Mouse (Mus musculus): Measurements from ENCODE around the gene Cldn3. TPM values are rescaled to one million over a fixed set of nuclear protein-coding genes. Genes with fewer than 3 reads are reported as not detected.
"Not testable (repeated sequence)": the region's sequence is repeated elsewhere in the genome, so short reads cannot be mapped to it uniquely, and the experiment has no call there.

Gene Cldn3
- polyA plus RNA-seq, 1 experiment from 2014 or later = 3.0 TPM

DNA sequence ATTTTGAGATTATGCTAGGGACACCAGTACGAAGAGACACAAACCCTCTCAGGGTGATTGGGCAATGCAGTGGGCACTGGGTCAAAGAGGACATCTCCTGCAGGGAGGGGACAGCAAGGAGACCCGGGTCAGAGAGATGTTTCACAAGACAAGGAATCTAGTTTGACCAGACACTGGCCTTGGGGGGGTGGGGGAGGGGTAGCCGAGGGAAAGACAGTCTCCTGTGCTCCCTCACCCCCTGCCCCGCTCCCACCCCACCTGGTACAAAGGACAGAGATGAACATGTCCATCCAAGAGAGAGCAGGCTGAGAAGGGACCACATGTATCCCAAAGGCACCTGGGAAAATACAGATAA lies 38.0 kb upstream of the Cldn3 start:
- peaks cover 10% of the 10 kb centered on the region; the same call in 1 of the 2 replicates for H3K4me1 ChIP-seq
- H3K27ac ChIP-seq = no peak overlapping the region
- ATAC-seq (replicated peaks) = no peak
- H3K9me3 ChIP-seq = no peaks in the 10 kb centered on the region
- no peak overlapping the region for H3K9ac ChIP-seq
- H3K36me3 ChIP-seq (replicated peaks) = no peaks in the 10 kb centered on the region
- H3K4me3 ChIP-seq = no peak overlapping the region
- 79% methylated on average over 4 of the region's 4 CpGs for WGBS
- H3K27me3 ChIP-seq (replicated peaks) = peaks cover 27% of the 10 kb centered on the region
- H3K4me2 ChIP-seq = no peak overlapping the region

DNA sequence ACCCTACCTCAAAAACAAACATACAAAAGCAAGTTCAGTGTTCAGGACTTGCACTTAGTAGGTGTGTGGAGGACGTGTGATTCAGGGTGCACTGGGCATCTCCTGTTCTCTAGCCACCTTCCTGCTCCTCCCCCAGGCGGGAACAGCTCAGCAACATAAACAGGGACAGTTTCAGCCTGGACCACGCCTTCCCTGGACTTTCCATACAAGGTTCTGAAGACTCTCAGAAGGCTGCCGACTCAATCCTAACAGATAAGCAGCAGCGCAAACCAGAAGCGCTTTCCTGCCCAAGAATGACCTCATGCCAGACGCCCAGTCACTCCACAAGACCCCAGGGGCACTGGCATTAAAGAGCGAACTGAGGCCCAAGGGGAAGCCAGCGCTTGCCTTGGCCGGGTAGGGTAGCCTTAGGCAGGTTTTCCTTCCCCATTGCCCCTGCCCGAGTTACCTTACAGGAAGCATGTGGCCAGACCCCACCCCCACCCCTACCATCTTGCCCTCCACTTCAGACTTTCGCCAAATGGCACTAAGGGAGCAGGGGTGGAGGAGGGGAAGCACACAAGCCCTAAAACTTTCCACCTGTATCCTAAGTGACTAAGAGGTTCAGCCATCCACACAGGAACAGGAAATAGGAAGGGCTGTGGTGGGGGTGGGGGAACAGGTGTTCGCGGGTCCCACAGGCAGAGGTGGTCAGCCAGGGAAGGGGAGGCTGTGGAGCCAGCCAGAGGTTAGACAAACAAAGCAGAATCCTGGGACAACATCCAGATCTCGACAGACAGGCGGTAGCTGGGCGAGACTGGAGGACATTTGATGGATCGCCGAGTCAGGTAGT lies 34.7 kb upstream of the Cldn3 start:
- no peak overlapping the region for H3K27ac ChIP-seq
- no peak overlapping the region for H3K4me2 ChIP-seq
- H3K27me3 ChIP-seq (replicated peaks) = peaks cover 15% of the 10 kb centered on the region
- H3K9ac ChIP-seq = no peak overlapping the region
- ATAC-seq (replicated peaks) = no peak
- WGBS = 50% methylated on average over 19 of the region's 19 CpGs
- H3K36me3 ChIP-seq (replicated peaks) = no peaks in the 10 kb centered on the region
- H3K4me1 ChIP-seq = 0 out of 2 replicates have a peak, but pooled peaks cover 7% of the 10 kb centered on the region
- H3K4me3 ChIP-seq = no peak overlapping the region
- H3K9me3 ChIP-seq = no peaks in the 10 kb centered on the region

DNA sequence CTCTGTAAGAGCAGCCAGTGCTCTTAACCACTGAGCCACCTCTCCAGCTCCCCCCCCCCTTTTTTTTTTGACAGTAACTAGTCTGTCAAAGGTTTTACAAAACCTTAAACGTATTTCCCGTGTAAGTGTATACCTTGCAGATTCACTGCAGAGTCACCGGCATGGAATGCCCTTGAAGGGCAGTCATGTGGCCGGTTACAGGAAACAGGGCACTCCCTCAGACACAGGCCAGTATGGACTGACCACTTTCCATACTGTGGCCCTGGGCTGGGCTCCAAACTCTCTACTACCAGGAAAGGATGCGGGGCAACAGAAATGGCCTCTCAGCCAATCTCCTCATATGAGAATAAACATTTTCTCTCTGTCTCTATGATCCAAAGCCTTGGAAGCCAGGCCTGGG lies 30.5 kb upstream of the Cldn3 start:
- 93% methylated on average over 5 of the region's 5 CpGs for WGBS
- Histone ChIP-seq H3K36me3 (replicated peaks) (no peaks in the 10 kb centered on the region), H3K27ac (no peak overlapping the region), H3K9ac (no peak overlapping the region), H3K4me3 (no peak overlapping the region), H3K9me3 (no peaks in the 10 kb centered on the region), H3K4me1 (no peaks in the 10 kb centered on the region), H3K4me2 (no peak overlapping the region), H3K27me3 (replicated peaks) (no peaks in the 10 kb centered on the region)
- no peak for ATAC-seq (replicated peaks)

GRCm38 (mm10) chr5:134959114-134959513 lies 26.9 kb upstream of the Cldn3 start:
- Histone ChIP-seq H3K4me2 (no peak overlapping the region), H3K9ac (no peak overlapping the region), H3K4me1 (no peaks in the 10 kb centered on the region), H3K27me3 (replicated peaks) (no peaks in the 10 kb centered on the region), H3K4me3 (no peak overlapping the region), H3K9me3 (no peaks in the 10 kb centered on the region), H3K36me3 (replicated peaks) (no peaks in the 10 kb centered on the region), H3K27ac (no peak overlapping the region)
- WGBS = 79% methylated on average over 7 of the region's 7 CpGs
- no peak for ATAC-seq (replicated peaks)

GRCm38 (mm10) chr5:134960430-134960829 lies 25.6 kb upstream of the Cldn3 start:
- Histone ChIP-seq H3K36me3 (replicated peaks) (no peaks in the 10 kb centered on the region), H3K9ac (no peak overlapping the region), H3K27me3 (replicated peaks) (no peaks in the 10 kb centered on the region), H3K27ac (no peak overlapping the region), H3K4me1 (no peaks in the 10 kb centered on the region), H3K4me3 (no peak overlapping the region), H3K9me3 (no peaks in the 10 kb centered on the region), H3K4me2 (no peak overlapping the region)
- WGBS = 84% methylated on average over 2 of the region's 2 CpGs
- ATAC-seq (replicated peaks) = no peak

GRCm38 (mm10) chr5:134961519-134961918 lies 24.5 kb upstream of the Cldn3 start:
- H3K27ac ChIP-seq = no peak overlapping the region
- H3K27me3 ChIP-seq (replicated peaks) = no peaks in the 10 kb centered on the region
- no peak overlapping the region for H3K9ac ChIP-seq
- H3K4me1 ChIP-seq = peaks cover 9% of the 10 kb centered on the region
- no peaks in the 10 kb centered on the region for H3K9me3 ChIP-seq
- H3K4me3 ChIP-seq = no peak overlapping the region
- ATAC-seq (replicated peaks) = no peak
- H3K4me2 ChIP-seq = no peak overlapping the region
- WGBS = 92% methylated on average over 2 of the region's 2 CpGs
- no peaks in the 10 kb centered on the region for H3K36me3 ChIP-seq (replicated peaks)

- Histone ChIP-seq H3K9ac (no peak overlapping the region), H3K9me3 (no peaks in the 10 kb centered on the region), H3K27ac (no peak overlapping the region), H3K4me3 (no peak overlapping the region), H3K4me1 (peaks cover 9% of the 10 kb centered on the region), H3K4me2 (no peak overlapping the region), H3K36me3 (replicated peaks) (no peaks in the 10 kb centered on the region), H3K27me3 (replicated peaks) (no peaks in the 10 kb centered on the region)
- 52% methylated on average over 5 of the region's 5 CpGs for whole genome bisulfite sequencing
- no peak for ATAC-seq (replicated peaks)
Observed at GRCm38 (mm10) chr5:134963546-134963945, 22.5 kb upstream of the Cldn3 start.

DNA sequence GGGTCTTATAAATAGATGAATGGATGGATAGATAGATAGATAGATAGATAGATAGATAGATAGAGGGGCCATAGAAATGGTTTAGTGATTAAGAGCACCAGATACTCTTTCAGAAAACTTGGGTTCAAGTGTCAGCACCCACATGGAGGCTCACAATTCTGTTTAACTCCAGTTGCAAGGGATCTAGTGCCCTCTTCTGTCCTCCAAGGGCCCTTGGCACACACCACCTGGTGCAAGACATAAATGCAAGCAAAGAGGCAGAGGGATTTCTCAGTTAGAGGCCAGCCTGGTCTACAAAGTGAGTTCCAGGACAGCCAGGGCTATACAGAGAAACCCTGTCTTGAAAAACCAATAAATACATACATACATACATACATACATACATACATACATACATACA lies 21.4 kb upstream of the Cldn3 start:
- not testable (repeated sequence) for H3K36me3 ChIP-seq (replicated peaks); H3K4me2 ChIP-seq; H3K27me3 ChIP-seq (replicated peaks); H3K27ac ChIP-seq; ATAC-seq (replicated peaks); H3K4me1 ChIP-seq; H3K9me3 ChIP-seq; H3K4me3 ChIP-seq; H3K9ac ChIP-seq

GRCm38 (mm10) chr5:134965473-134965851 lies 20.6 kb upstream of the Cldn3 start:
- Histone ChIP-seq H3K36me3 (replicated peaks) (no peaks in the 10 kb centered on the region), H3K27me3 (replicated peaks) (0 out of 2 replicates have a peak, but pooled peaks cover under 1% of the 10 kb centered on the region), H3K4me2 (peak overlapping the region; percentile 46), H3K27ac (no peak overlapping the region), H3K9ac (no peak overlapping the region), H3K4me1 (peaks cover 9% of the 10 kb centered on the region), H3K9me3 (no peaks in the 10 kb centered on the region), H3K4me3 (0 out of 2 replicates have a peak overlapping the region, but pooled peaks have one; percentile 24)
- peak; percentile 70 for ATAC-seq (replicated peaks)
- WGBS = 5% methylated on average over 10 of the region's 10 CpGs

DNA sequence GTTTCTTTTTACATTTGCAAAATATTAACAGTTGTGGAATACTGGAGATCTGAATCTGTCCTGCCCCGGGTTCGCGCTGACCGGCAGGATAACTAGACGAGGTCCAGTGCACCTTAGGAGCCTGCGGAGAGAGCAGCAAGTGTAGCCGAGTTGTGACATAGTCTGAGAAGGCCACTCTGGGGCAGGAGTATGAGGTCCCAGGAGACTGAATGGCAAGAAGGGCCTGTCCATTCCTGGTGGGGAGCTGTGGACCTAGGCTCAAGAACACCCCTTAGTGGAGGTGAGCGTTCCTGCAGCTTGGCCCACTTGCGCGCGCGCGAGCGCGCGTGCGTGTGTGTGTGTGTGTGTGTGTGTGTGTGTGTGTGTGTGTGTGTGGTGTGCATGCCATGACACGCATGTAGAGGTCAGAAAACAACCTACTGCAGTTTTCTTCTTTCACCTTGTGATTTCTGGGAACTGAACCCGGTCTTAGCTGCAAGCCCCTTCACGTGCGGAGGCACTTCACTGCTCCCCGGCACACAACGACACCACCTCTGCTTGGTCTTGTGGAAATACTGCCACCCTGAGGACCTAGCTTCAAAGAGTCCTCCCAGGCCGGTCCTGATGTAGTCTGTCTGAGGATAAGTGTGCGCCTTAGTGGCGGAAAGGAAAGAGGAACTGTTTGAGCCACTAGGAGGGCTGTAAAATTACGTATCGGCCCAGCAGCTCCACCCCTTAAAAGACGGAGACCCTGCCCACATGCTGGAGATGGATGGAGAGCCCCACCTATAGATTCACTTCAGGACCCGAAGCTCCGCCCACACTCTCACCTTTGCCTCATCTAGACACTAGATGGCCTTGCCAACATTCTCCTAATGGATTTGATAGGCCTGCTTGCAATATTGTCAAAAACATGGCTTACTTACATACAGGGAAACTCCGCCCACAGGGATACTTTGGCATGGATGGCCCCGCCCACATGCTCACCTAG lies 19.9 kb upstream of the Cldn3 start:
- H3K9ac ChIP-seq = no peak overlapping the region

GRCm38 (mm10) chr5:134967164-134967944 lies 18.7 kb upstream of the Cldn3 start:
- Histone ChIP-seq H3K36me3 (replicated peaks) (no peaks in the 10 kb centered on the region), H3K4me2 (no peak overlapping the region), H3K27ac (no peak overlapping the region), H3K4me1 (peaks cover 9% of the 10 kb centered on the region), H3K9ac (no peak overlapping the region), H3K9me3 (no peaks in the 10 kb centered on the region), H3K4me3 (no peak overlapping the region), H3K27me3 (replicated peaks) (0 out of 2 replicates have a peak, but pooled peaks cover 2% of the 10 kb centered on the region)
- 80% methylated on average over 20 of the region's 20 CpGs for WGBS
- ATAC-seq (replicated peaks) = no peak

More for the DNA sequence above, 19.9 kb upstream of the Cldn3 start:
- Histone ChIP-seq H3K27me3 (replicated peaks) (0 out of 2 replicates have a peak, but pooled peaks cover 2% of the 10 kb centered on the region), H3K4me2 (peak overlapping the region; percentile 46), H3K36me3 (replicated peaks) (no peaks in the 10 kb centered on the region), H3K27ac (no peak overlapping the region), H3K9me3 (no peaks in the 10 kb centered on the region), H3K4me3 (peak overlapping the region; percentile 24), H3K4me1 (peaks cover 9% of the 10 kb centered on the region)
- peak; percentile 54 for ATAC-seq (replicated peaks)
- WGBS = 6% methylated on average over 33 of the region's 33 CpGs

DNA sequence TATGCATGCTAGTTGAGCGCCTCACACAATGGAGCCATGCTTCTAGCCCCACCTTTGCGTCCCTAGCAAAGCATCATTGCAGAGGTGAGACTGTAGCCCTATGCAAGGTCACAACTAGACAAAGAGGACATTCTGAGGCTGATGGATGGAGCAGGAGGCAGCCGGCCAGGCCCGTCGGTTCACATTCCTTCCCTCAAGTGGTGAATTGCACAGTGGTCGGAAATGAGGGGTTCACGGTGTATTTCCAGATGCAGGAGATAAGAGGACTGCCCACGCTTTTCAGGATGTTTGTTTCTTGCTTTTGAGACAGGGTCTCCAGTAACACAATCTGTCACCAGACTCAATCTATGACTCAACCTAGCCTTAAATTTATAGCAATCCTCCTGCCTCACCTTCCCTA lies 15.3 kb upstream of the Cldn3 start:
- WGBS = 83% methylated on average over 8 of the region's 8 CpGs
- Histone ChIP-seq H3K9me3 (no peaks in the 10 kb centered on the region), H3K36me3 (replicated peaks) (no peaks in the 10 kb centered on the region), H3K9ac (no peak overlapping the region), H3K4me2 (no peak overlapping the region), H3K27me3 (replicated peaks) (0 out of 2 replicates have a peak, but pooled peaks cover 2% of the 10 kb centered on the region), H3K4me1 (peaks cover 8% of the 10 kb centered on the region), H3K27ac (no peak overlapping the region), H3K4me3 (no peak overlapping the region)
- no peak for ATAC-seq (replicated peaks)
